ENCODE assay signal across 8 mouse cellular contexts in the genomic region with DNA sequence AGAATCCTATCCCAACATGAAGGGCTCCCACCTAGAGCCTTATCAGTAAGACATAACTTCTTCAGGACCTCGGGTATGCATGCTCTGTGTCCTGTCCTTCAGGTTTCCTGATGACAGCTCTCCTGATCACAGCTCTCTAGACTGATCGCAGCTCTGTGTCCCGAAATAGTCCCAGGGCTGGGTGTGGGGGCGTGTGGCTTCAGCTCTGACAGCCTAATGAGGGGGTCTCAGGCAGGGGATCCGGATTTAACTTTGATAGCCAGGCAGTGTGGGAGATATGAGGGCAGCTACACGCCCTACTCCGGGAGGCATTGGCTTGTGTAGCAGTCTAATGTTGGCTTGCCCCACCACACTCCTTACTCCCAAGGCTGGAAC. TPM values are rescaled to one million over a fixed set of nuclear protein-coding genes. Genes with fewer than 3 reads are reported as not detected.
DNase-seq lines count a peak whose midpoint lies in the region; ATAC-seq and TF ChIP-seq lines count a peak whose summit lies in the region.

No protein-coding gene starts in this region.

- ATAC-seq in embryonic facial prominence, embryonic 15.5 days (ENCODE audit: insufficient number of reproducible peaks, low FRiP score, low TSS enrichment, low read depth) = no peak
- ATAC-seq in limb, embryonic 11.5 days (ENCODE audit: insufficient number of reproducible peaks, low FRiP score, low TSS enrichment, low read depth) = no peak
- ATAC-seq in neural tube, embryonic 12.5 days (ENCODE audit: low FRiP score, low read depth) = no peak

- H3K27me3 ChIP-seq in embryonic facial prominence, embryonic 15.5 days = no peaks in the 10 kb centered on the region
- H3K27me3 ChIP-seq in limb, embryonic 11.5 days (ENCODE audit: control insufficient read depth, insufficient read depth, low read length) = no peaks in the 10 kb centered on the region; the same call in 1 of the 2 replicates
- peaks cover 10% of the 10 kb centered on the region for H3K27me3 ChIP-seq in neural tube, embryonic 12.5 days (replicated peaks)

- H3K4me1 ChIP-seq in embryonic facial prominence, embryonic 15.5 days = peaks cover 11% of the 10 kb centered on the region
- no peaks in the 10 kb centered on the region for H3K4me1 ChIP-seq in limb, embryonic 11.5 days (ENCODE audit: control insufficient read depth, insufficient read depth, low read length)
- H3K4me1 ChIP-seq in neural tube, embryonic 12.5 days = peaks cover 8% of the 10 kb centered on the region

- peak overlapping the region; percentile 92 for H3K4me2 ChIP-seq in embryonic facial prominence, embryonic 15.5 days (replicated peaks)
- H3K4me2 ChIP-seq in limb, embryonic 11.5 days (ENCODE audit: low read depth, severe bottlenecking) = peak overlapping the region; percentile 69
- H3K4me2 ChIP-seq in neural tube, embryonic 12.5 days (replicated peaks) = peak overlapping the region; percentile 76

- no peaks in the 10 kb centered on the region for H3K36me3 ChIP-seq in embryonic facial prominence, embryonic 15.5 days
- H3K36me3 ChIP-seq in limb, embryonic 11.5 days (ENCODE audit: control insufficient read depth, insufficient read depth, low read length) = no peaks in the 10 kb centered on the region
- no peaks in the 10 kb centered on the region for H3K36me3 ChIP-seq in neural tube, embryonic 12.5 days

- WGBS in embryonic facial prominence, embryonic 15.5 days = 15% methylated on average over 7 of the region's 7 CpGs
- WGBS in limb, embryonic 11.5 days = 33% methylated on average over 7 of the region's 7 CpGs
- 32% methylated on average over 7 of the region's 7 CpGs for WGBS in neural tube, embryonic 12.5 days

- no peak for DNase-seq in layer of hippocampus, adult 2 months (ENCODE audit: low spot score in 2 of 2)
- no peak for DNase-seq in layer of hippocampus, postnatal 25 days (ENCODE audit: extremely low spot score in 1 of 2, low spot score in 1 of 2)
- DNase-seq in limb, embryonic 11.5 days (ENCODE audit: low spot score) = peak; percentile 29
- DNase-seq in layer of hippocampus, adult 18-20 months (ENCODE audit: low spot score in 2 of 2) = no peak
- no peak for DNase-seq in ovary, postnatal 14 days (ENCODE audit: low spot score)
- DNase-seq in kidney, adult 11 months = no peak

- H3K9ac ChIP-seq in embryonic facial prominence, embryonic 15.5 days = 0 out of 2 replicates have a peak overlapping the region, but pooled peaks have one; percentile 40
- H3K9ac ChIP-seq in limb, embryonic 11.5 days (ENCODE audit: low read length) = no peak overlapping the region
- H3K9ac ChIP-seq in neural tube, embryonic 12.5 days = 0 out of 2 replicates have a peak overlapping the region, but pooled peaks have one; percentile 42

- H3K9me3 ChIP-seq in embryonic facial prominence, embryonic 15.5 days (replicated peaks) = no peaks in the 10 kb centered on the region
- H3K9me3 ChIP-seq in limb, embryonic 11.5 days (ENCODE audit: control insufficient read depth, low read length) = no peaks in the 10 kb centered on the region; the same call in 1 of the 2 replicates
- H3K9me3 ChIP-seq in neural tube, embryonic 12.5 days = no peaks in the 10 kb centered on the region

- peak overlapping the region; percentile 62 for H3K4me3 ChIP-seq in layer of hippocampus, adult 2 months
- H3K4me3 ChIP-seq in embryonic facial prominence, embryonic 15.5 days (replicated peaks) = peak overlapping the region; percentile 57
- peak overlapping the region; percentile 48 for H3K4me3 ChIP-seq in limb, embryonic 11.5 days (ENCODE audit: low read depth, low read length)
- peak overlapping the region; percentile 47; the same call in 1 of the 2 replicates for H3K4me3 ChIP-seq in neural tube, embryonic 12.5 days

- H3K27ac ChIP-seq in layer of hippocampus, adult 2 months = peak overlapping the region; percentile 82
- no peak overlapping the region; the same call in 1 of the 2 replicates for H3K27ac ChIP-seq in embryonic facial prominence, embryonic 15.5 days (replicated peaks)
- H3K27ac ChIP-seq in limb, embryonic 11.5 days (replicated peaks; ENCODE audit: low read depth, low read length) = no peak overlapping the region
- H3K27ac ChIP-seq in neural tube, embryonic 12.5 days = no peak overlapping the region

- TF ChIP-seq CTCF in layer of hippocampus, adult 2 months (conservative IDR thresholded peaks at IDR 0.05) = no peak

RNA-seq across cellular contexts. Expression of gene Kank3, which starts 0.8 kb away (rescaled TPM):
- total RNA-seq in layer of hippocampus, adult 2 months (2021) = 10 to 100 TPM; 35.2 to 40.6 TPM
- 10 to 100 TPM; 27.8 to 35.8 TPM for total RNA-seq in layer of hippocampus, postnatal 25 days (2021)
- 45.3 and 45.8 TPM in 2 replicates for polyA plus RNA-seq in embryonic facial prominence, embryonic 15.5 days (2015; fragmentation: Nextera tagmentation; extraction: Ambion mirVana)
- 23.0 and 25.1 TPM in 2 replicates for polyA plus RNA-seq in limb, embryonic 11.5 days (2014; fragmentation: Nextera tagmentation; extraction: Ambion mirVana)
- 31.5 and 32.3 TPM in 2 replicates for polyA plus RNA-seq in neural tube, embryonic 12.5 days (2016; fragmentation: Nextera tagmentation; extraction: Ambion mirVana)
- 10 to 100 TPM; 27.6 to 28.8 TPM for total RNA-seq in layer of hippocampus, adult 18-20 months (2021)

RNA-seq across cellular contexts. Expression of gene Rps28, which starts 13.2 kb away (rescaled TPM):
- total RNA-seq in layer of hippocampus, adult 2 months (2021) = 100 to 1,000 TPM; 723 to 770 TPM
- total RNA-seq in layer of hippocampus, postnatal 25 days (2021) = 100 to 1,000 TPM; 728 to 834 TPM
- polyA plus RNA-seq in embryonic facial prominence, embryonic 15.5 days (2015; fragmentation: Nextera tagmentation; extraction: Ambion mirVana) = 998 and 1,000 TPM in 2 replicates
- polyA plus RNA-seq in limb, embryonic 11.5 days (2014; fragmentation: Nextera tagmentation; extraction: Ambion mirVana) = 1,083 and 1,144 TPM in 2 replicates
- 672 and 679 TPM in 2 replicates for polyA plus RNA-seq in neural tube, embryonic 12.5 days (2016; fragmentation: Nextera tagmentation; extraction: Ambion mirVana)
- 100 to 1,000 TPM; 756 to 834 TPM for total RNA-seq in layer of hippocampus, adult 18-20 months (2021)

RNA-seq across cellular contexts. Expression of gene Ndufa7, which starts 13.2 kb away (rescaled TPM):
- 100 to 1,000 TPM; 207 to 208 TPM for total RNA-seq in layer of hippocampus, adult 2 months (2021)
- 100 to 1,000 TPM; 214 to 222 TPM for total RNA-seq in layer of hippocampus, postnatal 25 days (2021)
- 432 and 453 TPM in 2 replicates for polyA plus RNA-seq in embryonic facial prominence, embryonic 15.5 days (2015; fragmentation: Nextera tagmentation; extraction: Ambion mirVana)
- polyA plus RNA-seq in limb, embryonic 11.5 days (2014; fragmentation: Nextera tagmentation; extraction: Ambion mirVana) = 457 and 474 TPM in 2 replicates
- polyA plus RNA-seq in neural tube, embryonic 12.5 days (2016; fragmentation: Nextera tagmentation; extraction: Ambion mirVana) = 458 and 461 TPM in 2 replicates
- 100 to 1,000 TPM; 199 to 208 TPM for total RNA-seq in layer of hippocampus, adult 18-20 months (2021)

RNA-seq across cellular contexts. Expression of gene Angptl4, which starts 29.5 kb away (rescaled TPM):
- 1 to 10 TPM; 4.1 to 4.2 TPM for total RNA-seq in layer of hippocampus, adult 2 months (2021)
- total RNA-seq in layer of hippocampus, postnatal 25 days (2021) = 1 to 10 TPM; 3.8 to 4.0 TPM
- polyA plus RNA-seq in embryonic facial prominence, embryonic 15.5 days (2015; fragmentation: Nextera tagmentation; extraction: Ambion mirVana) = 58.8 and 67.2 TPM in 2 replicates
- polyA plus RNA-seq in limb, embryonic 11.5 days (2014; fragmentation: Nextera tagmentation; extraction: Ambion mirVana) = 37.9 and 43.6 TPM in 2 replicates
- 17.7 TPM in 2 replicates for polyA plus RNA-seq in neural tube, embryonic 12.5 days (2016; fragmentation: Nextera tagmentation; extraction: Ambion mirVana)
- total RNA-seq in layer of hippocampus, adult 18-20 months (2021) = 1 to 10 TPM; 2.6 to 3.5 TPM

RNA-seq across cellular contexts. Expression of gene Cd320, which starts 31.8 kb away (rescaled TPM):
- 10 to 100 TPM; 22.6 to 25.0 TPM for total RNA-seq in layer of hippocampus, adult 2 months (2021)
- total RNA-seq in layer of hippocampus, postnatal 25 days (2021) = 10 to 100 TPM; 23.7 to 23.8 TPM
- 57.3 and 59.6 TPM in 2 replicates for polyA plus RNA-seq in embryonic facial prominence, embryonic 15.5 days (2015; fragmentation: Nextera tagmentation; extraction: Ambion mirVana)
- polyA plus RNA-seq in limb, embryonic 11.5 days (2014; fragmentation: Nextera tagmentation; extraction: Ambion mirVana) = 85.5 and 91.5 TPM in 2 replicates
- polyA plus RNA-seq in neural tube, embryonic 12.5 days (2016; fragmentation: Nextera tagmentation; extraction: Ambion mirVana) = 59.3 and 61.8 TPM in 2 replicates
- 10 to 100 TPM; 20.4 to 23.3 TPM for total RNA-seq in layer of hippocampus, adult 18-20 months (2021)
